Mouse (Mus musculus) macrophage (primary cell): ENCODE measurements around the gene Sema6c. TPM values are rescaled to one million over a fixed set of nuclear protein-coding genes. Genes with fewer than 3 reads are reported as not detected.

Source experiments
- H3K27ac ChIP-seq: fragments of 350-480 bp; formaldehyde crosslinking; 2 replicates; pipeline ENCODE4 v1.9.0; 2021
- H3K36me3 ChIP-seq: fragments of 350-480 bp; formaldehyde crosslinking; 2 replicates; pipeline ENCODE4 v1.9.0; 2021; ENCODE audit errors: inconsistent target
- H3K4me3 ChIP-seq: fragments of 350-480 bp; formaldehyde crosslinking; 2 replicates; pipeline ENCODE4 v1.9.0; 2021; ENCODE audit errors: inconsistent target
- H3K79me2 ChIP-seq: fragments of 350-480 bp; formaldehyde crosslinking; 2 replicates; pipeline ENCODE4 v1.9.0; 2021; ENCODE audit errors: inconsistent target
- WGBS: methylation state at CpG from one replicate; pipeline ENCODE4 v1.1.7; 2026; ENCODE audit warnings: inconsistent platforms; ENCODE audit not compliant: missing documents; 5-methylcytosine and 5-hydroxymethylcytosine counted together
- polyA plus RNA-seq: library from polyadenylated mRNA; stranded (reverse); fragments of 250-400 nt; gene quantifications from 3 replicates; pipeline ENCODE4 v1.2.4, GENCODE M21; 2018; ENCODE audit warnings: inconsistent platforms

Gene Sema6c
- polyA plus RNA-seq, 1 experiment from 2014 or later, result not detected

- H3K36me3 ChIP-seq, result peaks cover 16% of the 10 kb centered on the region; the same call in 1 of the 2 replicates
Observed at GRCm38 (mm10) chr3:95135023-95135422, 25.2 kb upstream of the Sema6c start.

GRCm38 (mm10) chr3:95135433-95136052 lies 24.7 kb upstream of the Sema6c start:
- Histone ChIP-seq H3K79me2 (peaks cover 37% of the 10 kb centered on the region), H3K36me3 (peaks cover 13% of the 10 kb centered on the region; the same call in 1 of the 2 replicates), H3K4me3 (peak overlapping the region; percentile 33), H3K27ac (peak overlapping the region; percentile 92)
- 5% methylated on average over 7 of the region's 7 CpGs for WGBS

More at GRCm38 (mm10) chr3:95135023-95135422, 25.2 kb upstream of the Sema6c start:
- peak overlapping the region; percentile 33 for H3K4me3 ChIP-seq
- peak overlapping the region; percentile 92 for H3K27ac ChIP-seq
- H3K79me2 ChIP-seq, result peaks cover 32% of the 10 kb centered on the region
- WGBS, result 0% methylated on average over 6 of the region's 6 CpGs

DNA sequence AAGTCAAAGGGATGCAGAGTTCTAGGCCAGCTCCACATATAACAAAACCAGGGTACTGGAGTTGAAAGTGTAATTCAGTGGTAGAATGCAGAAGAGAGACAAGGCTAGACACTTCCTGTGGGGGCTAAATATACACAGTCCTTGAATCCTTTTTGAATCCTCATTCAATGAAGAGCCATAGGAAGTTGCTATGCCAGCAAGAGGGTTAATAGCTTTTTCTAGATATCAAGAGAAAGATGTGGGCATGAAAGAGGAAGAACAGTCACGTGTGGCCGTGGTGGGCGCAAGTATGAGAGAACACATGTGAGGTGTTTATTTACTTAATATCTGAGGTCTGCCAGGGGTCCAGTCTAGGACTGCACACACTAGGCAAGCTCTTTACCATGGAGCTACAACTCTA lies 23.9 kb upstream of the Sema6c start:
- 2% methylated on average over 3 of the region's 3 CpGs for WGBS
- no peak overlapping the region for H3K4me3 ChIP-seq
- peak overlapping the region; percentile 92 for H3K27ac ChIP-seq
- H3K36me3 ChIP-seq, result peaks cover 8% of the 10 kb centered on the region; the same call in 1 of the 2 replicates
- peaks cover 45% of the 10 kb centered on the region for H3K79me2 ChIP-seq

DNA sequence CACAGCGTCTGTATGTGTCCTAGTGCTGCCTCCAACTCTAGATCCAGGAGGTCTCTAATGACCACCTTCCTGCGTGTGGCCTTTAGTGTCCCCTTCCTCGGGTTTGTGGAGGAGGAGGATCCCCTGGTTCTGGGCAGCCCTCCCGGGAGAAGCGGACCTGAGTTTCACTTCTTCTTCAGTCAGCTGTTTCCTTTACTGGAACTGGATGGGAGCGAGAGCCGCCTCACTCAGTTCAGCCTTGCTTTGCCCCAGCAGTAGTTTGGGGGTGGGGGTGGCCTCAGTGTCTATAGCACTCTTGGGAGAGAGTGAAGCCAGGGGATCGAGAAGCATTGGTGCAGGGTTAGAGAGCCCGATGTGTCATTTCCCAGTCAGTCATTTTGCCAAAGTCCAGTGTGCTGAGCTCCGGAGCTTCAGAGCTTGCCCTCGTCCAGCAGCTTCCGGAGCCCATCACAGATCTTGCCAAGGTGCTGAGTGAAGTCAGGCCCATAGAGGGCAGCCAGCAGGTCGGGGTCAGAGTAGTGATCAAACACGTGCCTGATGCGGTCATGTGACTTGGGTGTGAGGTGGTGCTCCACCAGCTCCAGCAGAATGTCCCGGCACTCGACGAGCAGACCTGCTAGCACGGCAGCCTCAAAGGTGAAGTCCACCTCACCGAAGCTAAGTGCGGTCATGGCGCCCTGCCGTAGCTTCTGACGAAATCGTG lies 20.5 kb upstream of the Sema6c start:
- Histone ChIP-seq H3K27ac (peak overlapping the region; percentile 90), H3K79me2 (peaks cover 50% of the 10 kb centered on the region), H3K4me3 (peak overlapping the region; percentile 71; the same call in 1 of the 2 replicates), H3K36me3 (no peaks in the 10 kb centered on the region; the same call in 1 of the 2 replicates)
- whole genome bisulfite sequencing, result 43% methylated on average over 25 of the region's 25 CpGs

DNA sequence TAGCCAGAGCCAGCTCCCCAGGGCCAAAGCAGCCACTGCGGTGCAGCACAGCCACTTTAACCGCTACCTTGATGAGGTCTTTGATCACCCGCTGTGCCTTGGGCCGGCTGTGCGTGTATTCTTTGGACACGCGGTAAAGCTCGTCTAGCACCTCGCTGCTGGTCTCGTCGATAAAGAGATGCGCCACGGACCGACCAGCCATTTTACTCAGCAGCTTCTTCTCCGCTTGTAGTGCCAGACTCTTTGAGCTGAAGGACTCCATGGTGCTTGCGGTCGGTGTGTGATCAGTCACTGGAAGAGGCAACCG lies 20.0 kb upstream of the Sema6c start:
- Histone ChIP-seq H3K27ac (peak overlapping the region; percentile 90), H3K4me3 (peak overlapping the region; percentile 71; the same call in 1 of the 2 replicates), H3K36me3 (no peaks in the 10 kb centered on the region; the same call in 1 of the 2 replicates), H3K79me2 (peaks cover 50% of the 10 kb centered on the region)
- 79% methylated on average over 18 of the region's 18 CpGs for WGBS

DNA sequence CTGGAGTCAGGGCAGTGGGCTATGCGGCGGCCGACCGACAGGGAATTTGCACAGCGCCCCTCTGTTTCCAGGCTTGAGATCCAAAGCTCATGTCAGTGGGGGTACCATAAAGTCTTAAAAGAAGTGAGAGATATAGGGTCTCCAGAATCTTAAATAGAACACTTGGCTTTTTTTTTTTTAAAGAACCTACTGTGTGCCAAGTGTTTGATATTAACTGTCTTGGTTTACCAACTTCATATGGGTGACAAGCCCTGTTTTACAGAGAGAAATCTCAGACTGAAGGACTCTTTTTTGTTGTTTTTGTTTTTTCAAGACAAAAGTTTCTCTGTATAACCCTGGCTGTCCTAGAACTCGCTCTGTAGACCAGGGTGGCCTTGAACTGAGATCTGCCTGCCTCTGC lies 19.5 kb upstream of the Sema6c start:
- 75% methylated on average over 5 of the region's 6 CpGs for WGBS
- H3K4me3 ChIP-seq, result peak overlapping the region; percentile 71
- H3K36me3 ChIP-seq, result no peaks in the 10 kb centered on the region; the same call in 1 of the 2 replicates
- peak overlapping the region; percentile 90 for H3K27ac ChIP-seq
- H3K79me2 ChIP-seq, result peaks cover 50% of the 10 kb centered on the region

- peaks cover 50% of the 10 kb centered on the region for H3K79me2 ChIP-seq
- H3K27ac ChIP-seq, result peak overlapping the region; percentile 90
- 3% methylated on average over 9 of the region's 9 CpGs for WGBS
- no peaks in the 10 kb centered on the region; the same call in 1 of the 2 replicates for H3K36me3 ChIP-seq
- peak overlapping the region; percentile 71 for H3K4me3 ChIP-seq
Observed at GRCm38 (mm10) chr3:95141474-95141873, 18.8 kb upstream of the Sema6c start.

DNA sequence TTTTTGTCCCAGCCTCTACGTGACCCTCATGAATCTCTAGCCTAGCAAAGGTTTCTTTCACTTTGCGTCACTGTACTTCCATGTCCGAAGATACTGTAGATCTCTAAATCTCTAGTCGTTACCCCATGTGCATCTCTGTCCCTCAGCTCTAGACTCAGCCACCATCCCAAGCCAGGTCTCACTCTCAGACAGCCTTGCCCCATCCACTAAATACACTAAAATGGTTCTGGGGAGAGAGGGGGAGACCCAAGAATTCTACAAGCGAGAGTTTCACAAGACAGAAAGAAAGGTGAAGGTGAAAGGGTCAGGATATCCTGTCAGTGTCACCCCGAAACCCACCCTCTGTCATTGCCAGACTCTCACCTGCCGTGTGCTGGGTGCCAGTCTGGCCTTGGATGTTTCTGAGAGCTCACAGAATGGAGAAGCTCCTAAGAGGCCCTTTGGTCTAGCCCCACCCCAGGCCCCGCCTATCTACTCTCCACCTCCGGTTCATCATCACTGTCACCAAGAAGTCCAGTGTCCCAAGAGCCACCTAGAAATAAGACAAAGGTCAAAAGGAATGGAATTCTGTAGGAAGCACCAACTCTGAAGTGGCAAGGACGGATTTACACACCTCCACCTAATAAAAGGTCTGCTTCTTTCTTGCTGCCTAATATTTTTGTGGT lies 18.2 kb upstream of the Sema6c start, which contains the start of gene Tnfaip8l2:
TSS of gene Tnfaip8l2 (minus strand) at position 409 of the 665 bp plus-strand sequence.
- 22% methylated on average over 10 of the region's 10 CpGs for WGBS
- Histone ChIP-seq H3K4me3 (peak within 1 kb of the TSS; percentile 71), H3K27ac (peak within 1 kb of the TSS; percentile 90), H3K79me2 (peaks cover 45% of the 10 kb centered on the region), H3K36me3 (no peaks in the 10 kb centered on the region; the same call in 1 of the 2 replicates)

- 0% methylated on average over 5 of the region's 5 CpGs for WGBS
- Histone ChIP-seq H3K36me3 (no peaks in the 10 kb centered on the region; the same call in 1 of the 2 replicates), H3K79me2 (peaks cover 41% of the 10 kb centered on the region), H3K27ac (peak overlapping the region; percentile 90; the same call in 1 of the 2 replicates), H3K4me3 (peak overlapping the region; percentile 71; the same call in 1 of the 2 replicates)
Observed at GRCm38 (mm10) chr3:95142617-95143011, 17.6 kb upstream of the Sema6c start.

DNA sequence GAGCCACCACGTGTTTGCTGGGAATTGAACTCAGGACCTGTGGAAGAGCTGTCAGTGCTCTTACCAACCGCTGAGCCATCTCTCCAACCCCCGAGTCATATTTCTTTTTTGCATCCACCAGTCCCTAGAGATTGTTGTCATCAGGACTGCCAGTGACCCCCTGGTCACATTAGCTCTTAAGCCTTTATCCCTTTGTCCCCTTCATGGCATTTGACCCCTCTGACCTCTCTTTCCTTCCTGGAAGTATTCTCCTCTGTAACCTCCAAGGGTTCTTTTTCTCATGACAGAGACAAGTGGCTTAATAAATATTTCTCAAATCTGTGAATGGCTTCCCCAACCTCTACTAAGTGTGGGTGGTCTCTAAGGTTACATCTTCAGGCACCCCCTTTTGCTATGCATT lies 12.3 kb upstream of the Sema6c start:
- Histone ChIP-seq H3K36me3 (no peaks in the 10 kb centered on the region), H3K79me2 (no peaks in the 10 kb centered on the region), H3K27ac (no peak overlapping the region), H3K4me3 (no peak overlapping the region)
- WGBS, result 89% methylated on average over 3 of the region's 3 CpGs

DNA sequence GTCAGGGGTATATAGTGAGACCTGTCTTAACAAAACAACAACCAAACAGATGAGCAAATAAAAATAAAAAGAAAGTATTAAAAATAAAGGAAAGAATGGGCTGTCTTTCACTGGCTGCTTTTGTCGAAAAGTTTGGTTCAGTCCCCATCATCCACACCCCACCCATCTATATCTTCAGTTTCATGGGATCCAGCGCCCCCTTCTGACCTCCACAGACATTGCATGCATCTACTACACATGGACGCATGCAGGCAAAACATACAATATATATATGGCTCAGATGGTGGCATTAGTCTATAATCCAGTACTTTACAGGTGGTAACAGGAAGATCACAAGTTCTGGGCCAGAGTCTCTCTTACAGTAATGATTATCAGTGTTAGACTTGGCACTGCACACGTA lies 6.4 kb upstream of the Sema6c start:
- no peaks in the 10 kb centered on the region for H3K36me3 ChIP-seq
- no peaks in the 10 kb centered on the region for H3K79me2 ChIP-seq
- no peak overlapping the region for H3K4me3 ChIP-seq
- H3K27ac ChIP-seq, result no peak overlapping the region
- 50% methylated on average over 4 of the region's 4 CpGs for WGBS

DNA sequence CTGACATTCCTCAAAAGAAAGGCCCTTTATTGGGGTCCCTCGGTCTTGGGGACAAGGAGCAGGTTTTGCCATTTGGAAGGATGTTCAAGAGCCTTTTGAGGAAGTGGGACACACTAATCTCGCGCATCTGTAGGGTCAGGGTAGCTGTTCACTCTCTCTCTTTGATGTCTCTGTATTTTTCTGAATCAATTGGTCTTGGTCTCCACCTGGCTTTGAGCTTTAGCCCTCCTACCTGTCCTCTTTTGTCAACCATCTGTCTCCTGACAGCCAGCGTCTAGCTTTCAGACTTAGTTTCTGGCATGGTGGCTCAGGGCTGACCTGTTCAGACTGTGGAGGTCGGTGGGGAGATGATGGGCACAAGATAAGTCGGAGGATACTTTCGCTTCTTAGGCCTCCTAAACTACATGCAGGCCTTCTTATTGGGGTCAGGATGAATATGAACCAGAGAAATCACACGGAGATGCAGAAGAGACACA lies 708 bp upstream of the Sema6c start:
- no peaks in the 10 kb centered on the region for H3K36me3 ChIP-seq
- no peaks in the 10 kb centered on the region for H3K79me2 ChIP-seq
- 27% methylated on average over 8 of the region's 8 CpGs for WGBS
- peak overlapping the region; percentile 48 for H3K4me3 ChIP-seq
- H3K27ac ChIP-seq, result no peak overlapping the region

GRCm38 (mm10) chr3:95161041-95161551 lies 839 bp downstream of the Sema6c start:
- Histone ChIP-seq H3K79me2 (no peaks in the 10 kb centered on the region), H3K27ac (no peak overlapping the region), H3K4me3 (peak overlapping the region; percentile 48; the same call in 1 of the 2 replicates), H3K36me3 (no peaks in the 10 kb centered on the region)
- WGBS, result 11% methylated on average over 29 of the region's 30 CpGs

- no peaks in the 10 kb centered on the region for H3K36me3 ChIP-seq
- no peaks in the 10 kb centered on the region for H3K79me2 ChIP-seq
- WGBS, result 42% methylated on average over 9 of the region's 9 CpGs
- no peak overlapping the region for H3K27ac ChIP-seq
- H3K4me3 ChIP-seq, result no peak overlapping the region
Observed at GRCm38 (mm10) chr3:95161618-95162344, 1.5 kb downstream of the Sema6c start.
